ENCODE assay signal across 19 mouse cellular contexts in genomic region chr6:146157983-146158535, GRCm38 (mm10).
DNase-seq lines count a peak whose midpoint lies in the region; ATAC-seq and TF ChIP-seq lines count a peak whose summit lies in the region.
"Had no signal": no experiment of that assay in that cellular context is flagged by ENCODE, and none has a peak within 500 bp of the region (broad histone marks: within the 10 kb centered on the region; RNA-seq: fewer than 3 reads in every experiment).

No protein-coding gene starts in this region.

- H3K27ac ChIP-seq in left cerebral cortex, adult 2 months: peak overlapping the region; percentile 28; the same call in 1 of the 2 replicates
- H3K27ac ChIP-seq: embryonic facial prominence, embryonic 12.5 days; hindbrain, embryonic 14.5 days; liver, embryonic 14.5 days; neural tube, embryonic 12.5 days had no signal

- DNase-seq in frontal cortex, postnatal 10 days (ENCODE audit: low spot score in 2 of 2): no peak
- peak; percentile 16 to 28 for DNase-seq in left cerebral cortex, adult 2 months (ENCODE audit: extremely low spot score in 1 of 2, low spot score in 2 of 2)
- DNase-seq in left cerebral cortex, postnatal 4 days: no peak
- DNase-seq in R1 (ENCODE audit: low read depth, low spot score): peak; percentile 81
- DNase-seq in left cerebral cortex, postnatal 25 days (ENCODE audit: low spot score in 2 of 2): peak; percentile 44 to 70
- DNase-seq in thymus, adult 18-20 months: no peak
- DNase-seq in spleen, postnatal 10 days (ENCODE audit: low spot score in 2 of 2): no peak
- DNase-seq: cerebellum, adult 18-20 months; heart, adult 18-20 months; heart, postnatal 10 days; kidney, adult 18-20 months; kidney, postnatal 25 days had no signal

- intact Hi-C loops in left cerebral cortex, adult 2 months (cut with DNase I): loop anchor here (5.0 kb wide), 1 partner anchor 291 kb away; the partner anchor contains the start of gene Bhlhe41
- intact Hi-C loops in left cerebral cortex, postnatal 4 days (cut with DNase I): loop anchor here (10.0 kb wide), 1 partner anchor 293 kb away; the partner anchor contains the start of gene Bhlhe41
- intact Hi-C loops in left cerebral cortex, postnatal 25 days (cut with DNase I): no loop called here

- no peak for TF ChIP-seq CTCF in left cerebral cortex, adult 2 months (IDR thresholded peaks at IDR 0.05)

- peak; percentile 89 for ATAC-seq in frontal cortex, adult (ENCODE audit: low TSS enrichment)
- ATAC-seq: lung, postnatal 0 days; midbrain, embryonic 16.5 days had no signal

- H3K4me3 ChIP-seq in left cerebral cortex, adult 2 months: no peak overlapping the region
- H3K4me3 ChIP-seq: embryonic facial prominence, embryonic 12.5 days; neural tube, embryonic 12.5 days had no signal

Comparison
In these comparisons a context has a peak if more than half of its experiments do, and no peak if none do; other contexts are left out.
1. DNase-seq: peak in left cerebral cortex, adult 2 months (2 of 2), R1 (single experiment) and left cerebral cortex, postnatal 25 days (2 of 2); none in frontal cortex, postnatal 10 days (0 of 2), left cerebral cortex, postnatal 4 days (single experiment), thymus, adult 18-20 months (0 of 2) and spleen, postnatal 10 days (0 of 2).